Mouse (Mus musculus) Patski (cell line): Measurements from ENCODE around the gene Gm45713. TPM values are rescaled to one million over a fixed set of nuclear protein-coding genes. Genes with fewer than 3 reads are reported as not detected.
"Not testable (repeated sequence)": the region's sequence is repeated elsewhere in the genome, so short reads cannot be mapped to it uniquely, and the experiment has no call there.

Source experiments
- ATAC-seq: fragments of 100-300 bp; one replicate; pipeline ENCODE4 v1.8.0; 2021
- CTCF ChIA-PET: fragments of 350-600 bp; sonication (Branson Sonifier 250); formaldehyde crosslinking; loops from one replicate; lab custom pipeline; 2022; ENCODE audit warnings: inconsistent platforms; lab: Charles Lee
- POLR2A ChIA-PET: fragments of 350-600 bp; sonication (Branson Sonifier 250); formaldehyde crosslinking; loops from one replicate; lab custom pipeline; 2022; ENCODE audit warnings: antibody characterized with exemption, inconsistent platforms; lab: Charles Lee
- DNase-seq: peaks from one replicate; pipeline ENCODE4 v3.0.0-alpha.2; 2011; ENCODE audit warnings: low read depth, low spot score
- H3K27me3 ChIP-seq: fragments of 371-371 bp; one replicate; pipeline ENCODE4 v1.5.1; 2021
- CTCF ChIP-seq: fragments of 100-300 bp; IDR thresholded peaks from one replicate; pipeline ENCODE4 v1.5.1; 2021
- in situ Hi-C: fragments of 300-500 bp; cut with MboI; formaldehyde crosslinking; loops from 3 replicates; pipeline ENCODE4 v1.11.1; 2018; ENCODE audit warnings: low pct_unique_long_range_greater_than_20kb, mixed read lengths
- polyA plus RNA-seq: library from polyadenylated mRNA; unstranded; gene quantifications from one replicate; pipeline ENCODE4 v1.2.3, GENCODE M21; 2021

The Gm45713 gene
- polyA plus RNA-seq, 1 experiment from 2014 or later: not detected

DNA sequence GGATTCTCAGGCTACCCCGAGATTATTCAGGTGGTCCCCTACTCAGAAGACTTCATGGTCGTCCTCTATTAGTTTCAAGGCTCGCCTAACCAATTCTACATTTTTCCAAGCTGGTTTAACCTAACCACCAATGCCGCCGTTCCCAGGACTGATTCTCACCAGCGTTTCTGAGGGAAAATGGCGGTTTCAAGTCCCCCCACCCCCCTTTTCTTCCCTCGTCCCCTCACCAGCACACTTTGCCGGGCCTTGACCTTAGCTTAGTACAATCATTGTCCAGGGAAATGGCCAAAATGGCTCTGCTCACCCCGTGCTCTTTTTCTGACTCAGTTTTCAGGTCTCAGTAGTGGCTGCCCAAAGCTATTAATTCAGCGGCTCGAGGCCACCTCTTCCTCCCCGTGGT, 39.4 kb upstream of the Gm45713 start:
- H3K27me3 ChIP-seq: peaks cover 35% of the 10 kb centered on the region
- ATAC-seq (no peak), DNase-seq (no peak)
- POLR2A ChIA-PET: interaction anchor here (0.6 kb wide), 2 partner anchors 50 to 80 kb away, joined by 3 to 4 read pairs; no protein-coding TSS in a partner anchor
- CTCF ChIA-PET: interaction anchor here (2.0 kb wide), 1 partner anchor 13 kb away, joined by 6 read pairs; no protein-coding TSS in a partner anchor
- no peak for TF ChIP-seq CTCF
- in situ Hi-C loops: no loop called here

DNA sequence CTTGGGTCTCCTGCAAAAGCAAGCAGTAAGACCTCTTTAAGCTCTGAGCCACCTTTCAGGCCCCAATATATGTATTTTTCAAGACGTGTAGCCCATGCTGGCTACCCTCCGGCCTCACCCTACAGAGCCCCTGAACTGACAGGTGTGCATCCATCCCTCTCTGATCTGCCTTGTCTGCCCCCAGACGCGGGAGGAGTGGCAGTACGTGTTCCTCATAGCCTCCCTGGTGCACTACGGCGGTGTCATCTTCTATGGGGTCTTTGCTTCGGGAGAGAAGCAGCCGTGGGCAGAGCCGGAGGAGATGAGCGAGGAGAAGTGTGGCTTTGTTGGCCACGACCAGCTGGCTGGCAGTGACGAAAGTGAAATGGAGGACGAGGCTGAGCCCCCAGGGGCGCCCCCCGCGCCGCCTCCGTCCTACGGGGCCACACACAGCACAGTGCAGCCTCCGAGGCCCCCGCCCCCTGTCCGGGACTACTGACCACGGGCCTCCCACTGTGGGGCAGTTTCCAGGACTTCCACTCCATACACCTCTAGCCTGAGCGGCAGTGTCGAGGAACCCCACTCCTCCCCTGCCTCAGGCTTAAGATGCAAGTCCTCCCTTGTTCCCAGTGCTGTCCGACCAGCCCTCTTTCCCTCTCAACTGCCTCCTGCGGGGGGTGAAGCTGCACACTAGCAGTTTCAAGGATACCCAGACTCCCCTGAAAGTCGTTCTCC, 38.7 kb upstream of the Gm45713 start:
- DNase-seq (no peak), ATAC-seq (no peak)
- CTCF ChIA-PET: interaction anchor here (0.9 to 2.0 kb wide), 2 partner anchors 12 to 24 kb away, joined by 4 to 6 read pairs; no protein-coding TSS in a partner anchor
- no peak for TF ChIP-seq CTCF
- in situ Hi-C loops: no loop called here
- peaks cover 31% of the 10 kb centered on the region for H3K27me3 ChIP-seq
- POLR2A ChIA-PET: interaction anchor here (0.6 to 0.8 kb wide), 2 partner anchors 12 to 154 kb away, joined by 3 read pairs; no protein-coding TSS in a partner anchor

DNA sequence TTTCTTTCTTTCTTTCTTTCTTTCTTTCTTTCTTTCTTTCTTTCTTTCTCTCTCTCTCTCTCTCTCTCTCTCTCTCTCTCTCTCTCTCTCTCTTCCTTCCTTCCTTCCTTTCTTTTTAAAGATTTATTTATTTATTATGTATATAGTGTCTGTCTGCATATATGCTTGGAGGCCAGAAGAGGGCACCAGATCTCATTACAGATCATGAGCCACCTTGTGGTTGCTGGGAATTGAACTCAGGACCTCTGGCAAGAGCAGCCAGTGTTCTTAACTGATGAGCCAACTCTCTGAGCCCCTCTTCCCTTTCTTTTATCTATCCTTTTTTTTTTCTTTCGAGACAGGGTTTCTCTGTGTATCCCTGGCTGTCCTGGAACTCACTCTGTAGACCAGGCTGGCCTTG, 37.7 kb upstream of the Gm45713 start:
- peaks cover 29% of the 10 kb centered on the region for H3K27me3 ChIP-seq
- in situ Hi-C loops: not testable (repeated sequence)

DNA sequence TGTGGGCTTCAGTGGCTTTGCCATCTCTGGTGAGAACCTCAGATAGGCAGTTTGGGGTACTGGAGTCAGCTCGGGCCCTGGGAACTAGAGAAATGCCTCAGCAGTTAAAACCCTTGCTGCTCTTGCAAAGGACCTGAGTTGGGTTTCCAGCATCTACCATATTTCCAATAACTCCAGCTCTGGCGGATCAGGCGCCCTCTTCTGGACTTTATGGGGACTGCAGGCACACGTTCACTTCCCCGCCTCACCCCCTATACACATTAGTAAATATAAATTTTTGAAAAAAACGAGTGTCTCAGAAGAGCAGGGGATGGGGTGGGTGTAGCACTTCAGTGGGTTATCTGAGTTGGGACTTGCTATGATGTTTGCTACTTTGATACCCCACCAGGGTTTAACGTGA, 36.9 kb upstream of the Gm45713 start:
- ATAC-seq (no peak), DNase-seq (no peak)
- TF ChIP-seq CTCF: no peak
- ChIA-PET POLR2A (no interaction called here), CTCF (interaction anchor here (1.0 kb wide), 1 partner anchor 10 kb away, joined by 3 read pairs; no protein-coding TSS in a partner anchor)
- peaks cover 37% of the 10 kb centered on the region for H3K27me3 ChIP-seq
- in situ Hi-C loops: no loop called here

More for the DNA sequence above, 37.7 kb upstream of the Gm45713 start:
- ATAC-seq, POLR2A ChIA-PET, DNase-seq: not testable (repeated sequence)
- CTCF ChIA-PET: interaction anchor here (0.9 to 2.0 kb wide), 2 partner anchors 11 to 25 kb away, joined by 4 to 6 read pairs; no protein-coding TSS in a partner anchor

DNA sequence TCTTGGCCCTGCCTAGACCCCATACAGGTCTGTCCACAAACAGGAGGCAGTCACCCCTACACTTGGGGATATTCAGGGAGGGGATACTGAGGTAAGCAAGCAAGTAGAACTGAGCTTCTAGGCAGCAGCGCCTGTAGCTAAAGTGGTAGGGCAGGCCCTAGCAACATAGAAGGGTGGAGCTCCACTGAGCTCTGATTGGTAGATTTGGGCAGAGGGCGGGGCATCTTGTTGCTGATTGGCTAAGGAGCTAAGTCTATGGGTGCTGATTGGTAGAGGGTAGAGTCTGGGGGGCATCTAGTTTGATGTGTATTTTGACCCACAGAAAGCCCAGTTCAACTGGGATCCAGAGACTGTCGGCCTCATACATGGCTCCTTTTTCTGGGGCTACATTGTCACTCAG, 33.5 kb upstream of the Gm45713 start:
- peaks cover 41% of the 10 kb centered on the region for H3K27me3 ChIP-seq

DNA sequence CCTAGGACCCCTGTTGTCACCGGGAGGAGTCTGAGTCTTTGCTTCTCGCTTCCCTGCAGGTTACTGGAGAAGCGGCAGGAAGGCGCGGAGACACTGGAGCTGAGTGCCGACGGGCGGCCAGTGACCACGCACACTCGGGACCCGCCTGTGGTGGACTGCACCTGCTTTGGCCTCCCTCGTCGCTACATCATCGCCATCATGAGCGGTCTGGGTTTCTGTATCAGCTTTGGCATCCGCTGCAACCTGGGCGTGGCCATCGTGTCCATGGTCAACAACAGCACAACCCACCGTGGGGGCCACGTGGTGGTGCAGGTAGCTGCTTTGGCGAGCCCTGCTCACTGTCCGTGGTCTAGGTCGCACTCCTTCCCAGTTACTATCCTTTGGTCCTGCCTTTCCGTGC, 32.6 kb upstream of the Gm45713 start:
- ChIA-PET CTCF (no interaction called here), POLR2A (no interaction called here)
- in situ Hi-C loops: loop anchor here (10.0 kb wide), 1 partner anchor 186 kb away; no protein-coding TSS in a partner anchor
- peaks cover 46% of the 10 kb centered on the region for H3K27me3 ChIP-seq
- TF ChIP-seq CTCF: no peak
- ATAC-seq (no peak), DNase-seq (no peak)

More for the DNA sequence above, 33.5 kb upstream of the Gm45713 start:
- CTCF ChIA-PET: no interaction called here
- ATAC-seq (no peak), DNase-seq (no peak)
- POLR2A ChIA-PET: no interaction called here
- TF ChIP-seq CTCF: no peak
- in situ Hi-C loops: loop anchor here (10.0 kb wide), 1 partner anchor 185 kb away; no protein-coding TSS in a partner anchor

DNA sequence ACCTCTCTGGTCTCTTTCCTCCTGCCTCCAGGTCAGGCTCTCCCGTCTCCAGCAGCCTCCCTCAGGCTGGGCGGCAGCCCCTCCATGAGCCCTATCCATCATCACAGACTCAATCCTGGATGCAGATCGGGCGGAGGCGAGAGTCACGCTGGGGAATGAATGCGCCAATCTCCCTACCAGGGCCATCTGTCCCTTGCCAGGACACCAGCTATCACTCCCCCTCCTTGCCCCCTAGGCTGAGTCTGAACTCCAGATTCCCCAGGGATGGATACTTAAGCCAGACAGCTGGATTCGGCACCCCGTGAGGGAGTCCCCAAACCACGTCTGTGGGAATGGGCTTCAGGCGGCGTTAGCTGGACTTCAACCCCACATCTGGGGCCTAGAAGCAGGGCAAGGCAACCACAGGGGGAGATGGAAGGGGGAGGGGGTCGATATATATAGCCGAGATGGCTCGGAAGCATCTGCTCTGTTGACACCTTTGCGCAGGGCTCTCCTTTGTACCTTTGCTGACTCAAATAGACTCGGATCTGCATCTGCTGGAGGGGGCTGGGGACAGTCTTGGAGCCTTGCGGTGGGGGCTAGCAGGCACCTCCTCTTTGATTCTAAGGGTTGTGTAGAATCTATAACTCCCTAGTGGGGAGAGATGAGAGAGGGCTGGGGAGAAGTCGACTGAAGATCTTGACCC, 31.9 kb upstream of the Gm45713 start:
- ATAC-seq (no peak), DNase-seq (no peak)
- POLR2A ChIA-PET: no interaction called here
- no peak for TF ChIP-seq CTCF
- H3K27me3 ChIP-seq: peaks cover 50% of the 10 kb centered on the region
- CTCF ChIA-PET: no interaction called here
- in situ Hi-C loops: loop anchor here (10.0 kb wide), 1 partner anchor 187 kb away; no protein-coding TSS in a partner anchor

DNA sequence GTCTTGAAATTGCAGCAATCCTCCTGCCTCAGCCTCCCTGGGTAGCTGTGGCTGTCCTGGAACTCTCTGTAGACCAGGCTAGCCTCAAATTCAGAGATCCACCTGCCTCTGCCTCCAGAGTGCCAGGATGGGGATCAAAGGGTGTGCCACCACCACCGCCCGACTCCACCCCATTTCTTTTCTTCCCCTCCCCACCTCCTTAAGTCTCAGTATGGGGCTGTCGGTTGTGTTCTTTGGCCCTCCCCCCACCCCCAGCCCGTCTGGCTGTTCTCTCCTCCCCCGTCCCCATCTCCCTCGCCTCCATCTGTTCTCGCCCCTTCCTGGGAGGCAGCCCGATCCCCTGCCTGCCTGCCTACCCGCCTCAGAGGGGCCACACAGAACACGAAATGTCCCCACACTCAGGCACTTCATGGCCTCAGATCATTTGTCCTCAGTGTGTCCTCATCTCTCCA, 30.9 kb upstream of the Gm45713 start:
- ATAC-seq: no peak
- H3K27me3 ChIP-seq: peaks cover 50% of the 10 kb centered on the region
- CTCF ChIA-PET: no interaction called here
- POLR2A ChIA-PET: no interaction called here
- in situ Hi-C loops: loop anchor here (10.0 kb wide), 1 partner anchor 188 kb away; no protein-coding TSS in a partner anchor
- TF ChIP-seq CTCF: no peak
- DNase-seq: no peak

DNA sequence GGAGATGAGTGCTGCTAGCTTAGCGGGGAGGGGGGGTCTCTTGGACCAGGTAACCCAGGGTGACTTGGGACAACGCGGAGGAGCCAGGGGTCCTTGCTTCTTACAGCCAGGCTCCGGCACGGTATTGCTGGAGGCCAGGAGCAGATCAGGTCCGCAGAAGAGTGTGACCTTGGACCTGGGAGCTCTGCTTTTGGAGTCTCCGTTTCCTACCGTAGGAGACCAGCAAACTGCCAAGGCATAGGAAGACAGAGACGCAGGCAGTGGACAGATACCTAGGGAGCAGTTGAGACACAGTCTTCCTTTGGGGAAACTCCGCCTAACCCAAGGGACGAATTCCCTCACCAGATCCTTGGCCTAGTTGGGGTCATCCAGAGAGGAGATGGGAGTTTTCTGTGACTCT, 29.7 kb upstream of the Gm45713 start:
- no peak for ATAC-seq
- H3K27me3 ChIP-seq: peaks cover 50% of the 10 kb centered on the region
- ChIA-PET CTCF (no interaction called here), POLR2A (no interaction called here)
- no peak for DNase-seq
- in situ Hi-C loops: loop anchor here (10.0 kb wide), 1 partner anchor 189 kb away; no protein-coding TSS in a partner anchor
- TF ChIP-seq CTCF: no peak

DNA sequence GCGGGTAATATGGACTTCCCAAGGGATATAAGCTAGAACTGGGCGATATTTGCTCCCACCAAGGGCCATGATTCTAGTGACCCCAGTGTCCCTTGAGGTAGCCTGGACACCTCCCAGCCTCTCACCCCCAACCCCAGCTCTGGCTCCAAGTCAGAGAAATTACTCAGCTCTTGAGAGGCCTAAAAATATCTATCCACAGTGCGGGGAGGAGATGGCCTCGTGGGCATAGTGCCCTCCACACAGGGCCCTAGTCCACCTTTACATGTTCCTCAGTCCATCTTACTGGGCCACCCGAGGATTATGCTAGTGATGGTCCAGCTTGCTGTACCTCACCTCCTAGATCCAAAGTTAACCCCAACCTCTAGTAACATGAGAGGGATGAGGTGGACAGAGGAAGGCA, 28.8 kb upstream of the Gm45713 start:
- TF ChIP-seq CTCF: no peak
- POLR2A ChIA-PET: no interaction called here
- DNase-seq (no peak), ATAC-seq (no peak)
- in situ Hi-C loops: loop anchor here (10.0 kb wide), 1 partner anchor 190 kb away; no protein-coding TSS in a partner anchor
- H3K27me3 ChIP-seq: peaks cover 48% of the 10 kb centered on the region
- CTCF ChIA-PET: interaction anchor here (1.0 to 1.2 kb wide), 2 partner anchors 22 to 33 kb away, joined by 3 to 6 read pairs; no protein-coding TSS in a partner anchor
